In the genomic region with DNA sequence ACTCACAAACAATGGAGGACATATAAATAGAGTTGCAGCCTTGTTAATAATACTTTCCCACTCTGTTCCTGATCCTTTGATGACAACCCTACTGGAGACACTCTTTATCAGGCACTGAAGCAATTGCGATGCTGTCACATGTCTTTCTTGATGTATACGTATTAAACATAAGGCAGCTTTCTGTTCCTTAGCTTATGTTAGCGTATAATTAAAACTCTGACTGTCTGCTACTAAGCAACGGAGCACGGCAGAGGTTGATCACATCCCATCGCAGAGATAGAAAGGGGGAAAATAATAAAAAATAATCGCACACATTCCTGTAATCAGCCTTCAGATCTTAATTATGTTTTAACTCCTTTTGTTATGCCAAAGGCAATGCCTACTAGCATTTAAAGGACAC, we compare ENCODE assay signal across 22 mouse cellular contexts.
DNase-seq lines count a peak whose midpoint lies in the region; ATAC-seq and TF ChIP-seq lines count a peak whose summit lies in the region.
"Had no signal": no experiment of that assay in that cellular context is flagged by ENCODE, and none has a peak within 500 bp of the region (broad histone marks: within the 10 kb centered on the region; RNA-seq: fewer than 3 reads in every experiment).

No protein-coding gene starts in this region.

- no peaks in the 10 kb centered on the region for H3K4me1 ChIP-seq in forebrain, embryonic 14.5 days (ENCODE audit: control insufficient read depth, insufficient read depth, low read length)
- peaks cover 14% of the 10 kb centered on the region; the same call in 1 of the 2 replicates for H3K4me1 ChIP-seq in forebrain, embryonic 15.5 days
- no peaks in the 10 kb centered on the region for H3K4me1 ChIP-seq in forebrain, postnatal 0 days (ENCODE audit: insufficient read depth)
- peaks cover 4% of the 10 kb centered on the region for H3K4me1 ChIP-seq in forebrain, embryonic 12.5 days

- H3K27ac ChIP-seq in forebrain, embryonic 14.5 days (ENCODE audit: low read depth, low read length), result no peak overlapping the region
- H3K27ac ChIP-seq in forebrain, embryonic 15.5 days (replicated peaks), result no peak overlapping the region
- peak overlapping the region; percentile 6; the same call in 1 of the 2 replicates for H3K27ac ChIP-seq in forebrain, postnatal 0 days (ENCODE audit: low read depth, low read length)
- no peak overlapping the region for H3K27ac ChIP-seq in forebrain, embryonic 12.5 days
- H3K27ac ChIP-seq: embryonic facial prominence, embryonic 10.5 days; embryonic facial prominence, embryonic 12.5 days; forebrain, embryonic 13.5 days had no signal

- H3K4me2 ChIP-seq in forebrain, embryonic 14.5 days (ENCODE audit: low read length), result no peak overlapping the region
- H3K4me2 ChIP-seq in forebrain, embryonic 15.5 days (replicated peaks), result no peak overlapping the region
- no peak overlapping the region for H3K4me2 ChIP-seq in forebrain, postnatal 0 days (ENCODE audit: low read depth)
- H3K4me2 ChIP-seq in forebrain, embryonic 12.5 days, result no peak overlapping the region
- H3K4me2 ChIP-seq: embryonic facial prominence, embryonic 12.5 days; forebrain, embryonic 13.5 days had no signal

- ATAC-seq in forebrain, embryonic 14.5 days, result no peak
- no peak for ATAC-seq in forebrain, embryonic 15.5 days (replicated peaks)
- ATAC-seq in forebrain, postnatal 0 days, result peak; percentile 65; the same call in 1 of the 2 replicates
- no peak for ATAC-seq in forebrain, embryonic 12.5 days (ENCODE audit: low FRiP score)
- ATAC-seq: activated CD4-positive, CD25-positive, alpha-beta regulatory T cell, adult 4 months; CD4-positive, CD25-positive, alpha-beta regulatory T cell, adult 4 months; forebrain, embryonic 13.5 days; Patski had no signal

- 68% methylated on average over 7 of the region's 7 CpGs for whole genome bisulfite sequencing in forebrain, embryonic 14.5 days
- WGBS in forebrain, embryonic 15.5 days, result 55% methylated on average over 7 of the region's 7 CpGs
- 44% methylated on average over 7 of the region's 7 CpGs for WGBS in forebrain, postnatal 0 days
- 69% methylated on average over 7 of the region's 7 CpGs for WGBS in forebrain, embryonic 12.5 days

- no peak overlapping the region for H3K4me3 ChIP-seq in forebrain, embryonic 14.5 days (ENCODE audit: low read depth, low read length)
- no peak overlapping the region for H3K4me3 ChIP-seq in forebrain, embryonic 15.5 days
- H3K4me3 ChIP-seq in forebrain, postnatal 0 days (ENCODE audit: low read depth, low read length), result no peak overlapping the region
- H3K4me3 ChIP-seq in forebrain, embryonic 12.5 days (replicated peaks), result no peak overlapping the region
- H3K4me3 ChIP-seq: embryonic facial prominence, embryonic 10.5 days; embryonic facial prominence, embryonic 12.5 days; forebrain, embryonic 13.5 days had no signal

- no peak for TF ChIP-seq POLR2A in brain, embryonic 14.5 days (IDR thresholded peaks at IDR 0.05; ENCODE audit: borderline replicate concordance, extremely low read depth, insufficient read depth, insufficient read length, poor library complexity, severe bottlenecking)

- no peaks in the 10 kb centered on the region for H3K9me3 ChIP-seq in forebrain, embryonic 14.5 days (replicated peaks; ENCODE audit: control insufficient read depth, low read length)
- H3K9me3 ChIP-seq in forebrain, embryonic 15.5 days, result no peaks in the 10 kb centered on the region
- H3K9me3 ChIP-seq in forebrain, postnatal 0 days (ENCODE audit: low read length), result no peaks in the 10 kb centered on the region
- H3K9me3 ChIP-seq in forebrain, embryonic 12.5 days, result no peaks in the 10 kb centered on the region
- H3K9me3 ChIP-seq: embryonic facial prominence, embryonic 10.5 days; embryonic facial prominence, embryonic 12.5 days; forebrain, embryonic 13.5 days had no signal

- H3K36me3 ChIP-seq in forebrain, embryonic 14.5 days (ENCODE audit: control insufficient read depth, insufficient read depth, low read length), result no peaks in the 10 kb centered on the region
- H3K36me3 ChIP-seq in forebrain, embryonic 15.5 days, result no peaks in the 10 kb centered on the region
- H3K36me3 ChIP-seq in forebrain, postnatal 0 days (ENCODE audit: insufficient read depth), result no peaks in the 10 kb centered on the region
- no peaks in the 10 kb centered on the region for H3K36me3 ChIP-seq in forebrain, embryonic 12.5 days (replicated peaks)
- H3K36me3 ChIP-seq: embryonic facial prominence, embryonic 10.5 days; embryonic facial prominence, embryonic 12.5 days; G1E had no signal

- TF ChIP-seq CTCF in forebrain, postnatal 0 days (IDR thresholded peaks at IDR 0.05; ENCODE audit: low read depth), result no peak
- no peak for TF ChIP-seq CTCF in brain, embryonic 14.5 days (IDR thresholded peaks at IDR 0.05; ENCODE audit: borderline replicate concordance, extremely low read depth, insufficient read depth, insufficient read length)

- DNase-seq in forebrain, embryonic 14.5 days (ENCODE audit: low spot score), result peak; percentile 42
- DNase-seq in forebrain, postnatal 0 days, result no peak
- DNase-seq in brain, embryonic 14.5 days (ENCODE audit: low read depth), result peak; percentile 38
- DNase-seq: adrenal gland, adult 8-10 months; adrenal gland, postnatal 14 days; adrenal gland, postnatal 36 days; B cell, adult 2 months; cerebellum, adult 11 months; cerebellum, adult 18-20 months; cerebellum, adult 8-10 months; cerebellum, adult 9-11 months; cerebellum, postnatal 14 days had no signal

- no peak overlapping the region for H3K9ac ChIP-seq in forebrain, embryonic 14.5 days (ENCODE audit: low read length)
- H3K9ac ChIP-seq in forebrain, embryonic 15.5 days (replicated peaks), result no peak overlapping the region
- H3K9ac ChIP-seq in forebrain, postnatal 0 days, result no peak overlapping the region
- no peak overlapping the region for H3K9ac ChIP-seq in forebrain, embryonic 12.5 days
- H3K9ac ChIP-seq: embryonic facial prominence, embryonic 12.5 days; forebrain, embryonic 13.5 days had no signal

- no peaks in the 10 kb centered on the region for H3K27me3 ChIP-seq in forebrain, embryonic 14.5 days (replicated peaks; ENCODE audit: control insufficient read depth, insufficient read depth, low read length)
- no peaks in the 10 kb centered on the region for H3K27me3 ChIP-seq in forebrain, embryonic 15.5 days
- H3K27me3 ChIP-seq in forebrain, postnatal 0 days (ENCODE audit: insufficient read depth, low read length), result no peaks in the 10 kb centered on the region
- H3K27me3 ChIP-seq in forebrain, embryonic 12.5 days, result no peaks in the 10 kb centered on the region
- H3K27me3 ChIP-seq: CH12.LX; embryonic facial prominence, embryonic 12.5 days; forebrain, embryonic 13.5 days had no signal
